Mouse (Mus musculus): ENCODE measurements around the gene Dop1b.

DNA sequence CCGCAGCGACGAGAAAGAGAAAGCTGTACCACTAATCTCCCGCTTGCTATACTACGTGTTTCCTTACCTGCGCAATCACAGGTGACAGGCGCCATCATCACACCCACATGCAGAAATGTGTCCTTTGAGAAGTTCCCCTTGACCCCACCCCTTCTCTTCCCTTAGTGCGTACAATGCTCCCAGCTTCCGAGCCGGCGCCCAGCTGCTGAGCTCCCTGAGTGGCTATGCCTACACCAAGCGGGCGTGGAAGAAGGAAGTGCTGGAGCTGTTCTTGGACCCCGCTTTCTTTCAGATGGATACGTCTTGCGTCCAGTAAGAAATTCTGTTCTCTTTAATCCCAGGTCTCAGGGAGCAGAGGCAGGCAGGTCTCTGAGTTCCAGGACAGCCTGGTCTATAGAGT lies 88.2 kb downstream of the Dop1b start:
- TF ChIP-seq NANOG (IDR thresholded peaks at IDR 0.05; ENCODE audit: borderline replicate concordance, low read length) (no peak), CTCF (conservative IDR thresholded peaks at IDR 0.05; ENCODE audit: low read length) (no peak)

Data from E14TG2a.4 (cell line).